Mouse (Mus musculus) cerebellum, adult 2 months (tissue): ENCODE results near the gene Glg1.

Experiments
- CTCF ChIP-seq: fragments of 200-500 bp; IDR thresholded peaks from 2 replicates; pipeline ENCODE4 v1.5.1; 2011; ENCODE audit warnings: low read depth, mild to moderate bottlenecking, control low read depth, low read length, moderate library complexity, borderline replicate concordance; ENCODE audit not compliant: insufficient read depth
- POLR2A ChIP-seq: fragments of 200-500 bp; IDR thresholded peaks from 2 replicates; pipeline ENCODE4 v1.6.1; 2011; ENCODE audit warnings: low read length, control low read depth, borderline replicate concordance; ENCODE audit not compliant: insufficient read depth

GRCm38 (mm10) chr8:111264693-111265220, 5.7 kb upstream of the Glg1 start:
- TF ChIP-seq POLR2A: no peak
- no peak for TF ChIP-seq CTCF
